Comparison of ENCODE assay signal across 10 mouse cellular contexts in the genomic region with DNA sequence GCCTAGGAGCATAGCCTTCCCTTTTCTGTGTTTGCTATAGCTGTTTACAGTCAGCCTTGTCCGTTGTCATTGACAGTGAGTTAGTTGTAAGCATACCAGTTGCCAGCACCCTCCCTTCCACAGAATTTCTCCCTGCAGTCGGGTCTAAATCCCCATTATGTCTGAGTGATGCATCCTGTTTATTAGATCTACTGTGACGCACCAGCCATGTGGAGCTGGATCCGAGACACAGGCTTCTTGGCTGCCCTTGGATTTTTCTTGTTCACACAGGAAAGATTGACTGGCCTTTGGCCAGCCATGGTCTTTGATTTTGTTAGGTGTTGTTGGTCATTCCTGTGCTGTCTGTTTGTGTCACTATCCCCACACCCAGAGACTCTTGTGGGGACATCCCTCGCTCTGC.
DNase-seq lines count a peak whose midpoint lies in the region.
"Had no signal": no experiment of that assay in that cellular context is flagged by ENCODE, and none has a peak within 500 bp of the region (broad histone marks: within the 10 kb centered on the region; RNA-seq: fewer than 3 reads in every experiment).

No protein-coding gene starts in this region.

- DNase-seq in cerebellum, postnatal 14 days: peak; percentile 17 to 24
- DNase-seq in cerebellum, adult 9-10 months: no peak
- DNase-seq in kidney, adult 9 months: peak; percentile 22
- no peak for DNase-seq in kidney, postnatal 25 days
- DNase-seq in brain, adult 2 months (ENCODE audit: low read depth, low spot score): peak; percentile 13
- DNase-seq in lung, postnatal 25 days (ENCODE audit: low spot score): peak; percentile 68
- no peak for DNase-seq in B cell, adult 2 months
- no peak for DNase-seq in layer of hippocampus, adult 9-11 months
- DNase-seq: liver; thymus, adult 18-20 months had no signal

Comparison
In these comparisons a context has a peak if more than half of its experiments do, and no peak if none do; other contexts are left out.
1. DNase-seq: peak in cerebellum, postnatal 14 days (2 of 2), kidney, adult 9 months (single experiment), brain, adult 2 months (single experiment) and lung, postnatal 25 days (single experiment); none in cerebellum, adult 9-10 months (single experiment), kidney, postnatal 25 days (0 of 2), B cell, adult 2 months (0 of 2) and layer of hippocampus, adult 9-11 months (single experiment).